Mouse (Mus musculus) lung, embryonic 14.5 days (tissue): Measurements from ENCODE around the gene 9430097D07Rik. TPM values are rescaled to one million over a fixed set of nuclear protein-coding genes. Genes with fewer than 3 reads are reported as not detected.
A peak's percentile ranks its signal among the peaks of the same experiment; 100 is the strongest.

Experiments used
- ATAC-seq: fragments of 200-750 bp; cut with Nextera tagmentation; 2 replicates; pipeline ENCODE4 v1.8.0; 2017; ENCODE audit warnings: mild to moderate bottlenecking, moderate TSS enrichment, moderate library complexity; ENCODE audit not compliant: insufficient read depth
- DNase-seq: peaks from one replicate; pipeline ENCODE4 v3.0.0-alpha.2; 2015
- H3K27ac ChIP-seq: fragments of 300-500 bp; sonication (generic); 2 replicates; pipeline ENCODE4 v1.5.1; 2014; ENCODE audit warnings: low read depth, mild to moderate bottlenecking, moderate library complexity
- H3K27me3 ChIP-seq: fragments of 300-500 bp; sonication (generic); 2 replicates; pipeline ENCODE4 v1.6.1; 2014; ENCODE audit warnings: low read length, control low read depth; ENCODE audit not compliant: insufficient read depth
- H3K36me3 ChIP-seq: fragments of 300-500 bp; sonication (generic); 2 replicates; pipeline ENCODE4 v1.6.1; 2014; ENCODE audit warnings: control low read depth; ENCODE audit not compliant: insufficient read depth
- H3K4me1 ChIP-seq: fragments of 300-500 bp; sonication (generic); 2 replicates; pipeline ENCODE4 v1.6.1; 2014; ENCODE audit warnings: antibody characterized with exemption, control low read depth; ENCODE audit not compliant: insufficient read depth
- H3K4me2 ChIP-seq: fragments of 300-500 bp; sonication (generic); 2 replicates; pipeline ENCODE4 v1.6.1; 2014; ENCODE audit warnings: mild to moderate bottlenecking
- H3K4me3 ChIP-seq: fragments of 300-500 bp; sonication (generic); 2 replicates; pipeline ENCODE4 v1.5.1; 2014; ENCODE audit warnings: low read depth, low read length
- H3K9ac ChIP-seq: fragments of 300-500 bp; sonication (generic); 2 replicates; pipeline ENCODE4 v1.6.1; 2014
- H3K9me3 ChIP-seq: fragments of 300-500 bp; sonication (generic); 2 replicates; pipeline ENCODE4 v1.6.1; 2016; ENCODE audit warnings: low read depth, low read length, control low read depth
- CTCF ChIP-seq: IDR thresholded peaks from 2 replicates; pipeline ENCODE4 v1.5.1; 2016; ENCODE audit warnings: antibody characterized with exemption, low read depth
- WGBS: fragments of 180-500 bp; shearing (Covaris S2); extraction: QIAGEN DNeasy Blood & Tissue Kit; methylation state at CpG from one replicate; pipeline ENCODE4 v1.1.7; 2014; 5-methylcytosine and 5-hydroxymethylcytosine counted together
- polyA plus RNA-seq: library from polyadenylated mRNA; unstranded; fragments of >200 nt; fragmentation: Nextera tagmentation; extraction: Ambion mirVana; gene quantifications from 2 replicates; pipeline ENCODE4 v1.2.1, GENCODE M21; 2014

9430097D07Rik gene
- polyA plus RNA-seq, 1 experiment from 2014 or later = not detected

- no peak for DNase-seq
- Histone ChIP-seq H3K4me2 (no peak overlapping the region), H3K36me3 (peaks cover 6% of the 10 kb centered on the region; the same call in 1 of the 2 replicates), H3K9ac (no peak overlapping the region), H3K9me3 (no peaks in the 10 kb centered on the region), H3K27ac (no peak overlapping the region), H3K4me1 (peaks cover 19% of the 10 kb centered on the region), H3K27me3 (0 out of 2 replicates have a peak, but pooled peaks cover 6% of the 10 kb centered on the region), H3K4me3 (no peak overlapping the region)
- WGBS = 83% methylated on average over 7 of the region's 7 CpGs
- ATAC-seq = no peak
- no peak for TF ChIP-seq CTCF
Measured at GRCm38 (mm10) chr2:32585149-32585714, 9.7 kb upstream of the 9430097D07Rik start.

- DNase-seq = peak; percentile 96
- ATAC-seq = peak; percentile 73
- peaks cover 15% of the 10 kb centered on the region for H3K4me1 ChIP-seq
- H3K9me3 ChIP-seq = no peaks in the 10 kb centered on the region
- H3K4me3 ChIP-seq = peak overlapping the region; percentile 27
- no peak overlapping the region for H3K27ac ChIP-seq
- no peaks in the 10 kb centered on the region for H3K36me3 ChIP-seq
- 0 out of 2 replicates have a peak, but pooled peaks cover 10% of the 10 kb centered on the region for H3K27me3 ChIP-seq
- peak; percentile 99 for TF ChIP-seq CTCF
- WGBS = 11% methylated on average over 37 of the region's 37 CpGs
- H3K4me2 ChIP-seq = peak overlapping the region; percentile 62
- H3K9ac ChIP-seq = peak overlapping the region; percentile 9; the same call in 1 of the 2 replicates
Measured at GRCm38 (mm10) chr2:32582830-32583799, 7.6 kb upstream of the 9430097D07Rik start.

- Histone ChIP-seq H3K4me3 (no peak overlapping the region), H3K4me2 (peak overlapping the region; percentile 42), H3K27me3 (0 out of 2 replicates have a peak, but pooled peaks cover 15% of the 10 kb centered on the region), H3K9me3 (no peaks in the 10 kb centered on the region), H3K27ac (no peak overlapping the region), H3K36me3 (no peaks in the 10 kb centered on the region), H3K4me1 (0 out of 2 replicates have a peak, but pooled peaks cover 7% of the 10 kb centered on the region), H3K9ac (no peak overlapping the region)
- DNase-seq (peak; percentile 83), ATAC-seq (peak; percentile 28)
- WGBS = 39% methylated on average over 19 of the region's 19 CpGs
- 0 out of 2 replicates have a peak, but pooled peaks have one; percentile 16 for TF ChIP-seq CTCF
Measured at GRCm38 (mm10) chr2:32581450-32582095, 6.1 kb upstream of the 9430097D07Rik start.

GRCm38 (mm10) chr2:32578146-32579046 lies 2.9 kb upstream of the 9430097D07Rik start:
- H3K27ac ChIP-seq = no peak overlapping the region
- ATAC-seq = no peak
- 36% methylated on average over 26 of the region's 30 CpGs for WGBS
- H3K36me3 ChIP-seq = peaks cover 1% of the 10 kb centered on the region; the same call in 1 of the 2 replicates
- DNase-seq = no peak
- no peak overlapping the region for H3K4me2 ChIP-seq
- no peak overlapping the region for H3K4me3 ChIP-seq
- TF ChIP-seq CTCF = no peak
- H3K9me3 ChIP-seq = no peaks in the 10 kb centered on the region
- 0 out of 2 replicates have a peak, but pooled peaks cover 4% of the 10 kb centered on the region for H3K4me1 ChIP-seq
- no peak overlapping the region for H3K9ac ChIP-seq
- 0 out of 2 replicates have a peak, but pooled peaks cover 15% of the 10 kb centered on the region for H3K27me3 ChIP-seq

- no peak for DNase-seq
- Histone ChIP-seq H3K4me3 (no peak overlapping the region), H3K27me3 (0 out of 2 replicates have a peak, but pooled peaks cover 9% of the 10 kb centered on the region), H3K9me3 (no peaks in the 10 kb centered on the region), H3K36me3 (peaks cover 11% of the 10 kb centered on the region; the same call in 1 of the 2 replicates), H3K4me1 (peaks cover 2% of the 10 kb centered on the region; the same call in 1 of the 2 replicates), H3K9ac (no peak overlapping the region), H3K4me2 (no peak overlapping the region), H3K27ac (no peak overlapping the region)
- no peak for ATAC-seq
- no peak for TF ChIP-seq CTCF
- WGBS = 80% methylated on average over 9 of the region's 9 CpGs
Measured at GRCm38 (mm10) chr2:32576532-32576931, 1.0 kb upstream of the 9430097D07Rik start.
